Mouse (Mus musculus) neural tube, embryonic 15.5 days (tissue): ENCODE results near the gene Cdkal1. TPM values are rescaled to one million over a fixed set of nuclear protein-coding genes. Genes with fewer than 3 reads are reported as not detected.

ENCODE experiments used
- ATAC-seq: fragments of 200-750 bp; cut with Nextera tagmentation; 2 replicates; pipeline ENCODE4 v1.8.0; 2017; ENCODE audit warnings: mild to moderate bottlenecking, moderate TSS enrichment, moderate library complexity; ENCODE audit not compliant: low FRiP score
- H3K27ac ChIP-seq: fragments of 300-500 bp; sonication (generic); replicated peaks from 2 replicates; pipeline ENCODE4 v1.5.1; 2015; ENCODE audit warnings: mild to moderate bottlenecking, inconsistent platforms
- H3K27me3 ChIP-seq: fragments of 300-500 bp; sonication (generic); replicated peaks from 2 replicates; pipeline ENCODE4 v1.6.1; 2015; ENCODE audit warnings: inconsistent platforms
- H3K36me3 ChIP-seq: fragments of 300-500 bp; sonication (generic); 2 replicates; pipeline ENCODE4 v1.6.1; 2015; ENCODE audit warnings: inconsistent platforms
- H3K4me1 ChIP-seq: fragments of 300-500 bp; sonication (generic); 2 replicates; pipeline ENCODE4 v1.6.1; 2015; ENCODE audit warnings: inconsistent platforms
- H3K4me2 ChIP-seq: fragments of 300-500 bp; sonication (generic); 2 replicates; pipeline ENCODE4 v1.6.1; 2015; ENCODE audit warnings: inconsistent platforms, mild to moderate bottlenecking, moderate library complexity
- H3K4me3 ChIP-seq: fragments of 300-500 bp; sonication (generic); replicated peaks from 2 replicates; pipeline ENCODE4 v1.5.1; 2015; ENCODE audit warnings: mild to moderate bottlenecking, inconsistent platforms
- H3K9ac ChIP-seq: fragments of 300-500 bp; sonication (generic); replicated peaks from 2 replicates; pipeline ENCODE4 v1.6.1; 2015; ENCODE audit warnings: mild to moderate bottlenecking, inconsistent platforms
- H3K9me3 ChIP-seq: fragments of 300-500 bp; sonication (generic); replicated peaks from 2 replicates; pipeline ENCODE4 v1.6.1; 2016; ENCODE audit warnings: inconsistent platforms
- WGBS: fragments of 180-500 bp; shearing (Covaris S2); methylation state at CpG from one replicate; pipeline ENCODE4 v1.1.7; 2015; ENCODE audit warnings: mixed read lengths; 5-methylcytosine and 5-hydroxymethylcytosine counted together
- polyA plus RNA-seq: library from polyadenylated mRNA; unstranded; fragments of >200 nt; fragmentation: Nextera tagmentation; extraction: Ambion mirVana; gene quantifications from 2 replicates; pipeline ENCODE4 v1.2.1, GENCODE M21; 2015

Cdkal1 gene
- polyA plus RNA-seq, 1 experiment from 2014 or later: 20.4 TPM

- Histone ChIP-seq H3K27ac (no peak overlapping the region), H3K4me3 (no peak overlapping the region), H3K4me1 (peaks cover 7% of the 10 kb centered on the region; the same call in 1 of the 2 replicates), H3K9ac (no peak overlapping the region), H3K9me3 (no peaks in the 10 kb centered on the region), H3K4me2 (no peak overlapping the region), H3K36me3 (no peaks in the 10 kb centered on the region), H3K27me3 (no peaks in the 10 kb centered on the region)
- 56% methylated on average over 1 of the region's 1 CpGs for whole genome bisulfite sequencing
- ATAC-seq: no peak
These were observed 234.1 kb downstream of the Cdkal1 start for GRCm38 (mm10) chr13:29621363-29621762.

DNA sequence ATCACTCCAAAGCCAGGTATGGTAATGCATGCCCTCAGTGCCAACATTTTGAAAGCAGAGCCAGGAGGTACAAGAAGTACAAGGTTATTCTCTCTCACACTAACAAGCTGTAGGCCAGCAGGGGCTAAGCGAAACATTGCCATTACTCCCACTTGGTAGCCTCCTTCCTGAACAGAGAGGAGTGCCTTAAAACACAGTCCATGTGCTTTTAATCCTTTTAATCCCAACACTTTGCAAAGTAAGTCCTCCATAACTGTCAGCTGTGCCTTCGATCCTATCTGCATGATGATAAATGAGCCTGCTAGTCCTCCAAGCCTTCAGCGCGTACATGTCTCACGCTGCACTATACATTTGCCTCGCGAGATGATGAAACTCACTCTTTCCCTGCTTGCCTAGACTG, 234.6 kb downstream of the Cdkal1 start:
- no peaks in the 10 kb centered on the region for H3K36me3 ChIP-seq
- no peaks in the 10 kb centered on the region for H3K27me3 ChIP-seq
- WGBS: 62% methylated on average over 7 of the region's 7 CpGs
- no peaks in the 10 kb centered on the region for H3K9me3 ChIP-seq
- no peak overlapping the region for H3K4me2 ChIP-seq
- no peak overlapping the region for H3K4me3 ChIP-seq
- peaks cover 7% of the 10 kb centered on the region; the same call in 1 of the 2 replicates for H3K4me1 ChIP-seq
- H3K9ac ChIP-seq: no peak overlapping the region
- H3K27ac ChIP-seq: no peak overlapping the region
- ATAC-seq: no peak

GRCm38 (mm10) chr13:29616654-29617171, 238.8 kb downstream of the Cdkal1 start:
- H3K4me3 ChIP-seq: no peak overlapping the region
- WGBS: 91% methylated on average over 3 of the region's 3 CpGs
- H3K4me2 ChIP-seq: no peak overlapping the region
- no peaks in the 10 kb centered on the region for H3K36me3 ChIP-seq
- H3K27ac ChIP-seq: no peak overlapping the region
- H3K27me3 ChIP-seq: no peaks in the 10 kb centered on the region
- no peak overlapping the region for H3K9ac ChIP-seq
- H3K4me1 ChIP-seq: peaks cover 8% of the 10 kb centered on the region; the same call in 1 of the 2 replicates
- H3K9me3 ChIP-seq: no peaks in the 10 kb centered on the region
- ATAC-seq: no peak

GRCm38 (mm10) chr13:29615987-29616386, 239.5 kb downstream of the Cdkal1 start:
- Histone ChIP-seq H3K9me3 (no peaks in the 10 kb centered on the region), H3K9ac (no peak overlapping the region), H3K36me3 (no peaks in the 10 kb centered on the region), H3K27me3 (no peaks in the 10 kb centered on the region), H3K27ac (no peak overlapping the region), H3K4me3 (no peak overlapping the region), H3K4me2 (no peak overlapping the region), H3K4me1 (peaks cover 11% of the 10 kb centered on the region)
- ATAC-seq: no peak
- WGBS: 91% methylated on average over 3 of the region's 3 CpGs

GRCm38 (mm10) chr13:29615081-29615480, 240.4 kb downstream of the Cdkal1 start:
- Histone ChIP-seq H3K9ac (no peak overlapping the region), H3K4me1 (peaks cover 19% of the 10 kb centered on the region), H3K4me3 (no peak overlapping the region), H3K27me3 (no peaks in the 10 kb centered on the region), H3K4me2 (no peak overlapping the region), H3K9me3 (no peaks in the 10 kb centered on the region), H3K27ac (no peak overlapping the region), H3K36me3 (no peaks in the 10 kb centered on the region)
- no peak for ATAC-seq
- WGBS: 57% methylated on average over 7 of the region's 7 CpGs

DNA sequence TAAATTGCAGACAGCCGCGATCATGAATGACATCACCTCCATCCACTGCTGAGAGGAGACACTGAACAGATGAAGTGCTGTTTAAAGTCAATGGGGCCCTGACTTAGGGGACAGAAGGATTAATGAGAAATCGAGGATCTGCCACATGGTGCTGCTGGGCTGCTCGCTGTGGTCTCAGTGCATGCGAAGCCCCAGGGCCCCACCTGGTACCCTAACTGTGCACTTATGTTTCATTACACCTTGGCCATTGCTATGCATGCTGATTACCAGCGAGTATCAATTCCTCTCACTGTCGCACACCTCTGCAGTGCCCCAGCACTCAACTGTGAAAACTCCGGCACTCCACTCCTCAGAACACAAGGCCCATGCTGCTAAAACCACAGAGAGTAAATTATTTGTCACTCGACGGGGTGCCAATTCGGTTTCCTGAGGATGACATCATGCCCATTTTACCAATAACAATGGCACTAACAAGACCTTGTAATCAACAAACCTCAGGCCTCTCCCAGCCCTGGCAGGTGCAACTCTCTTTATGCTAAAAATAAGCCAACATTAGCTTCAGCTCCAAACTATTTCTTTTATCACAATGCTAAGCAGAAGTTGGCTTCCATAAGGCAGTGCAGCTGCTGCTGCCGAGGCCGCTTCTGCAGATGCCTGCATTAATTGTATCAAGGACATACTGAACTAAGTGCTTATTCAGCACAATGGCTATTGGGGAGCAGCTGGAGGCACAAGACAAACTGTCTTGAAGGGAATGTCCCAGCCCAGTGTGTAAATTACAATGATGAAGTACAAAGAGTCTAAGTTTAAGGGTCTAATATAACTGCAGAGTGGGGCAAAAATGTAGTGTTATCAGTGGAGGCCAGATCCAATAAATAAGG, 245.2 kb downstream of the Cdkal1 start:
- peaks cover 22% of the 10 kb centered on the region for H3K4me1 ChIP-seq
- peak; percentile 66; the same call in 1 of the 2 replicates for ATAC-seq

DNA sequence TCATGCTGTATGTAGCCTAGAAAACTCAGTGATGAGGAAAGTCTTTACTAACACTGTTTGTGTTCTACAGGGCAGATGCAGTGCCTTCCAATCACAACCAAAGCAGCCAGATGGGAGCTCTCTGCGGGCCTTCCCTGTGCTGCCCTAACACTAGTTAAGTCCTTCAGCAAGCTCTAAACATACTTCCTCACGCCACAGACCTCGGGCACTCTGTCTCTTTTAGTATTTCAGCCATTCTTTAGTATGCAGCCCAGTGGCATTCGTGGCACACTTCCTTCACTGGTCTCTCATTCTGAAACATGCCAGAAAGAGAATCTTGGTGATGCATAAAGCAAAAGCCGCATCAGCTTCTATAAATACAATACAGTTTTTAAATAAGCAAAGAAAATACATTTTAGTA, 246.0 kb downstream of the Cdkal1 start:
- H3K9ac ChIP-seq: no peak overlapping the region
- no peaks in the 10 kb centered on the region for H3K27me3 ChIP-seq
- no peaks in the 10 kb centered on the region for H3K9me3 ChIP-seq
- no peak overlapping the region for H3K4me3 ChIP-seq
- H3K27ac ChIP-seq: no peak overlapping the region
- no peaks in the 10 kb centered on the region for H3K36me3 ChIP-seq
- no peak overlapping the region for H3K4me2 ChIP-seq
- WGBS: 43% methylated on average over 5 of the region's 5 CpGs
- peaks cover 22% of the 10 kb centered on the region for H3K4me1 ChIP-seq
- ATAC-seq: no peak

More for the DNA sequence above, 245.2 kb downstream of the Cdkal1 start:
- Histone ChIP-seq H3K27me3 (no peaks in the 10 kb centered on the region), H3K4me3 (no peak overlapping the region), H3K27ac (peak overlapping the region; percentile 55), H3K9me3 (no peaks in the 10 kb centered on the region), H3K4me2 (no peak overlapping the region), H3K9ac (no peak overlapping the region), H3K36me3 (no peaks in the 10 kb centered on the region)
- WGBS: 15% methylated on average over 13 of the region's 13 CpGs

DNA sequence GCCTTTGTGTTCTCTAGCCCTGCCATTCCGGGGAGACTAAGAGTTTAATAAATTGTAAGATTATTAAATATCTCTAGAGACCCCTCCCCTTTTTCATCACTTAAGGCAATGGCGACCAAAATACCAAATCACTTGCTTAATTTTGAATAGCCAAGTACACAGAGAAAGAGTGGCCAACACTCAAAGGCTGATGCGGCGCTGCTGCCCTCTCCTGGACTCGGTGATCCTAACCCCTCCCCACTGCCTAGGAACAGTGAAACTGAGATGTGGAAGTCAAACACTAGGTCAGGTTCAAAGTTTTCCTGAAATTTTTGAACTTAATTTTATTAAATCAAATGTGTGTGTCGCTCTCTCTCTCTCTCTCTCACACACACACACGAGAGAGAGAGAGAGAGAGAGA, 251.2 kb downstream of the Cdkal1 start:
- H3K36me3 ChIP-seq: no peaks in the 10 kb centered on the region

GRCm38 (mm10) chr13:29603597-29603996, 251.9 kb downstream of the Cdkal1 start:
- Histone ChIP-seq H3K27me3 (no peaks in the 10 kb centered on the region), H3K27ac (no peak overlapping the region)

More for the DNA sequence above, 251.2 kb downstream of the Cdkal1 start:
- Histone ChIP-seq H3K9me3 (no peaks in the 10 kb centered on the region), H3K4me2 (no peak overlapping the region), H3K27me3 (no peaks in the 10 kb centered on the region), H3K4me3 (no peak overlapping the region), H3K9ac (no peak overlapping the region), H3K4me1 (peaks cover 3% of the 10 kb centered on the region; the same call in 1 of the 2 replicates), H3K27ac (no peak overlapping the region)
- ATAC-seq: peak; percentile 83
- 28% methylated on average over 6 of the region's 7 CpGs for WGBS

GRCm38 (mm10) chr13:29601033-29601432, 254.4 kb downstream of the Cdkal1 start:
- H3K36me3 ChIP-seq: no peaks in the 10 kb centered on the region
- H3K4me3 ChIP-seq: no peak overlapping the region
- H3K9ac ChIP-seq: no peak overlapping the region
- no peak for ATAC-seq
- no peak overlapping the region for H3K27ac ChIP-seq
- H3K4me1 ChIP-seq: peaks cover 3% of the 10 kb centered on the region; the same call in 1 of the 2 replicates
- 94% methylated on average over 2 of the region's 2 CpGs for WGBS
- H3K4me2 ChIP-seq: no peak overlapping the region
- H3K9me3 ChIP-seq: no peaks in the 10 kb centered on the region
- no peaks in the 10 kb centered on the region for H3K27me3 ChIP-seq

More at GRCm38 (mm10) chr13:29603597-29603996, 251.9 kb downstream of the Cdkal1 start:
- Histone ChIP-seq H3K9me3 (no peaks in the 10 kb centered on the region), H3K36me3 (no peaks in the 10 kb centered on the region), H3K9ac (no peak overlapping the region), H3K4me2 (no peak overlapping the region), H3K4me3 (no peak overlapping the region), H3K4me1 (peaks cover 3% of the 10 kb centered on the region; the same call in 1 of the 2 replicates)
- 34% methylated on average over 6 of the region's 6 CpGs for WGBS
- no peak for ATAC-seq

GRCm38 (mm10) chr13:29599646-29600045, 255.8 kb downstream of the Cdkal1 start:
- no peaks in the 10 kb centered on the region for H3K9me3 ChIP-seq
- no peak for ATAC-seq
- H3K4me2 ChIP-seq: no peak overlapping the region
- H3K9ac ChIP-seq: no peak overlapping the region
- WGBS: 82% methylated on average over 2 of the region's 2 CpGs
- H3K4me1 ChIP-seq: peaks cover 3% of the 10 kb centered on the region; the same call in 1 of the 2 replicates
- H3K27ac ChIP-seq: no peak overlapping the region
- no peaks in the 10 kb centered on the region for H3K27me3 ChIP-seq
- no peaks in the 10 kb centered on the region for H3K36me3 ChIP-seq
- H3K4me3 ChIP-seq: no peak overlapping the region

- peaks cover 6% of the 10 kb centered on the region; the same call in 1 of the 2 replicates for H3K9me3 ChIP-seq
- no peak overlapping the region for H3K9ac ChIP-seq
- H3K4me2 ChIP-seq: no peak overlapping the region
- H3K27ac ChIP-seq: no peak overlapping the region
- H3K27me3 ChIP-seq: no peaks in the 10 kb centered on the region
- no peak for ATAC-seq
- peaks cover 3% of the 10 kb centered on the region; the same call in 1 of the 2 replicates for H3K36me3 ChIP-seq
- H3K4me1 ChIP-seq: no peaks in the 10 kb centered on the region
- WGBS: 63% methylated on average over 3 of the region's 3 CpGs
- no peak overlapping the region for H3K4me3 ChIP-seq
These were observed 258.7 kb downstream of the Cdkal1 start for GRCm38 (mm10) chr13:29596735-29597134.
